Mouse (Mus musculus) limb, embryonic 14.5 days (tissue): ENCODE results near the gene Cd47. TPM values are rescaled to one million over a fixed set of nuclear protein-coding genes. Genes with fewer than 3 reads are reported as not detected.
"Not testable (repeated sequence)": the region's sequence is repeated elsewhere in the genome, so short reads cannot be mapped to it uniquely, and the experiment has no call there.

ENCODE experiments used
- ATAC-seq: fragments of 200-750 bp; cut with Nextera tagmentation; 2 replicates; pipeline ENCODE4 v1.8.0; 2017; ENCODE audit warnings: low read depth, moderate number of reproducible peaks, moderate TSS enrichment; ENCODE audit not compliant: low FRiP score
- DNase-seq: peaks from one replicate; pipeline ENCODE4 v3.0.0-alpha.2; 2015; ENCODE audit warnings: low spot score
- H3K27ac ChIP-seq: fragments of 300-500 bp; sonication (generic); replicated peaks from 2 replicates; pipeline ENCODE4 v1.5.1; 2014; ENCODE audit warnings: low read depth, mild to moderate bottlenecking, low read length, moderate library complexity, mixed read lengths
- H3K27me3 ChIP-seq: fragments of 300-500 bp; sonication (generic); 2 replicates; pipeline ENCODE4 v1.6.1; 2014; ENCODE audit warnings: low read length, mixed read lengths; ENCODE audit not compliant: control insufficient read depth, insufficient read depth
- H3K36me3 ChIP-seq: fragments of 300-500 bp; sonication (generic); 2 replicates; pipeline ENCODE4 v1.6.1; 2014; ENCODE audit warnings: mild to moderate bottlenecking, low read length, moderate library complexity, mixed read lengths; ENCODE audit not compliant: control insufficient read depth, insufficient read depth
- H3K4me1 ChIP-seq: fragments of 300-500 bp; sonication (generic); 2 replicates; pipeline ENCODE4 v1.6.1; 2014; ENCODE audit warnings: antibody characterized with exemption, low read length, mixed read lengths; ENCODE audit not compliant: control insufficient read depth, insufficient read depth
- H3K4me2 ChIP-seq: fragments of 300-500 bp; sonication (generic); replicated peaks from 2 replicates; pipeline ENCODE4 v1.6.1; 2014; ENCODE audit warnings: low read depth, mild to moderate bottlenecking, low read length, moderate library complexity; ENCODE audit not compliant: severe bottlenecking
- H3K4me3 ChIP-seq: fragments of 300-500 bp; sonication (generic); replicated peaks from 2 replicates; pipeline ENCODE4 v1.5.1; 2014; ENCODE audit warnings: low read length
- H3K9ac ChIP-seq: fragments of 300-500 bp; sonication (generic); 2 replicates; pipeline ENCODE4 v1.6.1; 2014; ENCODE audit warnings: mild to moderate bottlenecking, low read depth, low read length, moderate library complexity; ENCODE audit not compliant: severe bottlenecking
- H3K9me3 ChIP-seq: fragments of 300-500 bp; sonication (generic); 2 replicates; pipeline ENCODE4 v1.6.1; 2016; ENCODE audit warnings: low read length; ENCODE audit not compliant: control insufficient read depth
- POLR2A ChIP-seq: fragments of 200-500 bp; IDR thresholded peaks from 2 replicates; pipeline ENCODE4 v1.8.0; 2012; ENCODE audit warnings: inconsistent platforms, mild to moderate bottlenecking, moderate library complexity, borderline replicate concordance; ENCODE audit not compliant: insufficient read depth, insufficient read length; ENCODE audit errors: extremely low read depth
- WGBS: fragments of 180-500 bp; shearing (Covaris S2); extraction: QIAGEN DNeasy Blood & Tissue Kit; methylation state at CpG from one replicate; pipeline ENCODE4 v1.1.7; 2014; 5-methylcytosine and 5-hydroxymethylcytosine counted together
- polyA plus RNA-seq, 2 experiments: library from polyadenylated mRNA; depleted of rRNA in 1 of 2; stranded (reverse) in 1 of 2; unstranded in 1 of 2; fragments of >200 nt; fragmentation: Nextera tagmentation in 1 of 2; extraction: Ambion mirVana in 1 of 2; gene quantifications; 2 replicates each; pipeline versions ENCODE4 v1.2.1 to v1.2.3; 2012 to 2014

Gene Cd47
- polyA plus RNA-seq, 2 experiments: 29.5 to 91.0 TPM

DNA sequence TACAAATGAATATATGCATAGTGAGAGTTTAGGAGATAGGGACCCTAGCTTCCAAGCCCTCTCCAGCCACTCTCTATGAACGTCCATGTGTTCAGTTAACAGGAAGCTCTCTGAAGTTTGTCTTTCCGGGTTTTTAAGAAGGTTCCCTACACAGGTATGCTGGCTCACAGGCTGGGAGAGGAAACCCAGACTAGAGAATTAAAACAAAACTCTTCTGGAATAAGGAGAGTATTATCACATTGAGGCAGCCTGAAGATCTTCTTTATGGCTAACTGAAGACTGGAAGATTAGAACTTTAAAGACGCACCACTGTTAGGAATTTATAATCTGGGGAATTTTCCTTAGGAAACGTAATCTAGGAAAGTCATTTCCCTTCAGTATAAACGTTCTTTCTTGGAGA lies 17.8 kb downstream of the Cd47 start:
- H3K27me3 ChIP-seq: no peaks in the 10 kb centered on the region
- TF ChIP-seq POLR2A: no peak
- no peaks in the 10 kb centered on the region for H3K9me3 ChIP-seq
- no peaks in the 10 kb centered on the region for H3K36me3 ChIP-seq
- H3K4me2 ChIP-seq: no peak overlapping the region
- H3K4me1 ChIP-seq: no peaks in the 10 kb centered on the region
- no peak for DNase-seq
- 75% methylated on average over 5 of the region's 5 CpGs for WGBS
- H3K9ac ChIP-seq: no peak overlapping the region
- no peak for ATAC-seq
- no peak overlapping the region for H3K4me3 ChIP-seq
- H3K27ac ChIP-seq: no peak overlapping the region

DNA sequence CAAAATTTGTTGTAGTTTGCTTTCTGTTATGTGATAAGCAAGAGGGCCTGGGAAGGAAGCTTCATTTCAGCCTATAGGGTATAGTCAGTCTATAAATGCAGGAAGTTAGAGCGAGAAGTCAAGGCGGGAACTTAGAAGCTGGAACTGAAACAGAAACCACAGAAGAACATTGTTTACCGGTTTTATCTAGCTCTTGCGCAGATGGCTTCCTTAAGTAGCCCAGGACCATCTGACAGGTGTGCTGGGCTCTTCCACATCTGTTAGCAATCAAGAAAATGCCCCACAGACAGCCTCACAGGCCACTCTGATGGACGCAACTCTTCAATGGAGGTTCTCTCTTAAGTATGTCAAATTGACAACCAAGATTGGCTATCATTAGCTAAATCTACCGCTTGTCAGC lies 18.3 kb downstream of the Cd47 start:
- no peak for DNase-seq
- H3K9ac ChIP-seq: no peak overlapping the region
- no peak overlapping the region for H3K4me3 ChIP-seq
- no peaks in the 10 kb centered on the region for H3K27me3 ChIP-seq
- H3K27ac ChIP-seq: no peak overlapping the region
- 52% methylated on average over 6 of the region's 6 CpGs for WGBS
- no peak for ATAC-seq
- TF ChIP-seq POLR2A: no peak
- no peaks in the 10 kb centered on the region for H3K9me3 ChIP-seq
- no peaks in the 10 kb centered on the region for H3K4me1 ChIP-seq
- no peaks in the 10 kb centered on the region for H3K36me3 ChIP-seq
- no peak overlapping the region for H3K4me2 ChIP-seq

DNA sequence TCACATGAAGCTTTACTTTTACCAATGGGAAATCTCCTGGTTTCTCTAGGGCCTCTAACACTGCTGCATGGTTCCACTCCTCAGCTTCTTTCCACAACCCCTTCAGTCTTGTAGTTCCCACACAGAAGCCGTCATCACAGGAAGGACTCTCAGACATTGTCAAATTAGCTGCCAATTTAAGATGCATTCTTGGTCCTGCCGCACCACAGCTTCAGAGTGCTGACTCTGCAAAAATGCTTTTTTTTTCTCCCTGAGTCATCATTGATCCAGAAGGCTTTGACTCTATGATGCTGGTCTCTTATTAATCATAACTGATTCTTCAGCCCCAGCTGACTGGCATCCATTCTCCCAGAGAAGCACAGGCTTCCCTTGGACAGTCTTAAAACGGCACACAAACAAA lies 19.2 kb downstream of the Cd47 start:
- WGBS: 85% methylated on average over 3 of the region's 3 CpGs
- Histone ChIP-seq H3K9ac (no peak overlapping the region), H3K4me3 (no peak overlapping the region), H3K27me3 (no peaks in the 10 kb centered on the region), H3K4me1 (no peaks in the 10 kb centered on the region), H3K36me3 (no peaks in the 10 kb centered on the region), H3K27ac (no peak overlapping the region), H3K9me3 (no peaks in the 10 kb centered on the region), H3K4me2 (no peak overlapping the region)
- DNase-seq: no peak
- no peak for TF ChIP-seq POLR2A
- no peak for ATAC-seq

DNA sequence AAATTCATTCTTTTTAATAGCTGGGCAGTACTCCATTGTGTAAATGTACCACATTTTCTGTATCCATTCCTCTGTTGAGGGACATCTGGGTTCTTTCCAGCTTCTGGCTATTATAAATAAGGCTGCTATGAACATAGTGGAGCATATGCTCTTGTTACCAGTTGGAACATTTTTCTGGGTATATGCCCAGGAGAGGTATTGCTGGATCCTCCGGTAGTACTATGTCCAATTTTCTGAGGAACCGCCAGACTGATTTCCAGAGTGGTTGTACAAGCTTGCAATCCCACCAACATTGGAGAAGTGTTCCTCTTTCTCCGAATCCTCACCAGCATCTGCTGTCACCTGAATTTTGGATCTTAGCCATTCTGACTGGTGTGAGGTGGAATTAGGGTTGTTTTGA lies 30.6 kb downstream of the Cd47 start:
- WGBS: 97% methylated on average over 3 of the region's 3 CpGs
- not testable (repeated sequence) for ATAC-seq, H3K9ac ChIP-seq, H3K4me2 ChIP-seq, DNase-seq, H3K27ac ChIP-seq, H3K4me3 ChIP-seq, H3K36me3 ChIP-seq, H3K9me3 ChIP-seq, H3K27me3 ChIP-seq, H3K4me1 ChIP-seq

DNA sequence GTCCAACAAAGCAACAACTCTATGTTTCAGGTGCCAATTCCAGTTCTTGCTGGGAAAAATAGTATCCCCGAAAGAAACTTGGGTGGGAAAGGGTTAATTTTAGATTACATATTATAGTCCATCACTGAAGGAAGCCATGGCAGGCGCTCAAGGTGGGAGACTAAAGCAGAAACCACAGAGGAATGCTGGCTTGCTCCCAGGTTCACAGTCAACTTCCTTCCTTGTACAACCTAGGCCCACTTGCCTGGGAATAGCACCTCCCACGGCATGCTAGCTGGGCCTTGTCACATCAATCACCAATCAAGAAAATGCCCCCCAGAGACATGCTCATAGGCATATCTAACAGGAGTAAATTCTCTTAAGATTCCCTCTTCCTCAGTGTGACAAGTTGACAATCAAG lies 32.0 kb downstream of the Cd47 start:
- Histone ChIP-seq H3K36me3 (no peaks in the 10 kb centered on the region), H3K4me1 (no peaks in the 10 kb centered on the region), H3K4me2 (no peak overlapping the region), H3K9ac (no peak overlapping the region), H3K9me3 (no peaks in the 10 kb centered on the region), H3K27ac (no peak overlapping the region), H3K27me3 (no peaks in the 10 kb centered on the region), H3K4me3 (no peak overlapping the region)
- no peak for ATAC-seq
- TF ChIP-seq POLR2A: no peak
- 71% methylated on average over 3 of the region's 3 CpGs for WGBS
- DNase-seq: no peak

DNA sequence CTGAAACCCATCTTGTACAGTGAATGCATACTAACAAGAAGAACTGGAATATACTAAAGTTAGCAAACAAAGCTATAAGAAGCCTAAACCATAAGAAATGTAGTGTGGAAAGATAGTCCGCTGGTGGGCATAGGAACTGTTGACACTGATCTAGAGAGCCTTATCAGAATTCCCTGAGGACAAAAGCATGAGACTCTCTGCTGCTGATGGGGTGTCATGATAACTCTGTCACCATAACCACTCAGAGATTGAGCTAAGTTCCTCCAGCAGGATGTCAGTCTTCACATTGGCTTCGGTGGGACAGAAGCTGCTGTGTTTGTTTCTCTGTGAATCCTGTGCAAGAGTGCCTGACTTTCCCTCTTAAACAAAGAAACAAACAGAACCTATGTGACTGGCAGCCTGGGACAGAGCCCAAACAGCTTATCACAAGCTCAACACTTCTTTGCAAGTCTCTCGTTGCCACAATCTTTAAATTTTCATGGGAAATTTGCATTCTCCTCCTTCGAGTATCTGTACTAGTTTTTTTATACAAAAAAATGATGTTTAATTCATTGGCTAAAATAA lies 33.9 kb downstream of the Cd47 start:
- ATAC-seq (no peak), DNase-seq (no peak)
- H3K4me2 ChIP-seq: no peak overlapping the region
- WGBS: 66% methylated on average over 4 of the region's 4 CpGs
- H3K4me3 ChIP-seq: no peak overlapping the region
- no peak for TF ChIP-seq POLR2A
- no peaks in the 10 kb centered on the region for H3K36me3 ChIP-seq
- no peak overlapping the region for H3K27ac ChIP-seq
- H3K9ac ChIP-seq: no peak overlapping the region
- no peaks in the 10 kb centered on the region for H3K9me3 ChIP-seq
- no peaks in the 10 kb centered on the region for H3K27me3 ChIP-seq
- H3K4me1 ChIP-seq: no peaks in the 10 kb centered on the region
